Mouse (Mus musculus): ENCODE results near the gene Susd4.

Susd4 gene

GRCm38 (mm10) chr1:182763716-182764461, at the start of gene Susd4:
TSS of gene Susd4 (plus strand) at chr1:182763860.
- DNase-seq (ENCODE audit: low spot score): peak; percentile 60

GRCm38 (mm10) chr1:182714236-182714935, 49.3 kb upstream of the Susd4 start:
- DNase-seq (ENCODE audit: low spot score): no peak

- no peak for DNase-seq (ENCODE audit: low spot score)
Observed at GRCm38 (mm10) chr1:182727541-182727940, 36.1 kb upstream of the Susd4 start.

GRCm38 (mm10) chr1:182729002-182729401, 34.7 kb upstream of the Susd4 start:
- no peak for DNase-seq (ENCODE audit: low spot score)

- DNase-seq (ENCODE audit: low spot score): no peak
Observed at GRCm38 (mm10) chr1:182732695-182733094, 31.0 kb upstream of the Susd4 start.

- no peak for DNase-seq (ENCODE audit: low spot score)
Observed at GRCm38 (mm10) chr1:182735891-182736290, 27.8 kb upstream of the Susd4 start.

- no peak for DNase-seq (ENCODE audit: low spot score)
Observed at GRCm38 (mm10) chr1:182747081-182747480, 16.6 kb upstream of the Susd4 start.

GRCm38 (mm10) chr1:182747834-182748233, 15.8 kb upstream of the Susd4 start:
- no peak for DNase-seq (ENCODE audit: low spot score)

GRCm38 (mm10) chr1:182749080-182749479, 14.6 kb upstream of the Susd4 start, which contains the start of gene Ccdc185:
TSS of gene Ccdc185 (minus strand) at chr1:182749180.
- no peak for DNase-seq (ENCODE audit: low spot score)

GRCm38 (mm10) chr1:182751301-182751700, 12.4 kb upstream of the Susd4 start:
- no peak for DNase-seq (ENCODE audit: low spot score)

GRCm38 (mm10) chr1:182753694-182754093, 10.0 kb upstream of the Susd4 start:
- DNase-seq (ENCODE audit: low spot score): no peak

- no peak for DNase-seq (ENCODE audit: low spot score)
Observed at GRCm38 (mm10) chr1:182754865-182755264, 8.8 kb upstream of the Susd4 start.

GRCm38 (mm10) chr1:182758783-182759182, 4.9 kb upstream of the Susd4 start:
- no peak for DNase-seq (ENCODE audit: low spot score)

- no peak for DNase-seq (ENCODE audit: low spot score)
Observed at GRCm38 (mm10) chr1:182763191-182763715, 407 bp upstream of the Susd4 start.

- no peak for DNase-seq (ENCODE audit: low spot score)
Observed at GRCm38 (mm10) chr1:182764541-182765281, 1.1 kb downstream of the Susd4 start.

GRCm38 (mm10) chr1:182775576-182775975, 11.9 kb downstream of the Susd4 start:
- DNase-seq (ENCODE audit: low spot score): no peak

- DNase-seq (ENCODE audit: low spot score): no peak
Observed at GRCm38 (mm10) chr1:182776749-182777410, 13.2 kb downstream of the Susd4 start.

- no peak for DNase-seq (ENCODE audit: low spot score)
Observed at GRCm38 (mm10) chr1:182778225-182778624, 14.6 kb downstream of the Susd4 start.

- no peak for DNase-seq (ENCODE audit: low spot score)
Observed at GRCm38 (mm10) chr1:182779024-182779520, 15.4 kb downstream of the Susd4 start.

- DNase-seq (ENCODE audit: low spot score): no peak
Observed at GRCm38 (mm10) chr1:182783774-182784173, 20.1 kb downstream of the Susd4 start.

- DNase-seq (ENCODE audit: low spot score): no peak
Observed at GRCm38 (mm10) chr1:182784784-182785183, 21.1 kb downstream of the Susd4 start.

GRCm38 (mm10) chr1:182785504-182785903, 21.8 kb downstream of the Susd4 start:
- no peak for DNase-seq (ENCODE audit: low spot score)
